Comparison of ENCODE assay signal across 22 mouse cellular contexts in genomic region chr9:63633334-63633733, GRCm38 (mm10). TPM values are rescaled to one million over a fixed set of nuclear protein-coding genes. Genes with fewer than 3 reads are reported as not detected.
A peak's percentile ranks its signal among the peaks of the same experiment; 100 is the strongest.
DNase-seq lines count a peak whose midpoint lies in the region; ATAC-seq and TF ChIP-seq lines count a peak whose summit lies in the region.
"Had no signal": no experiment of that assay in that cellular context is flagged by ENCODE, and none has a peak within 500 bp of the region (broad histone marks: within the 10 kb centered on the region; RNA-seq: fewer than 3 reads in every experiment).

No protein-coding gene starts in this region.

- peak overlapping the region; percentile 84 for H3K27ac ChIP-seq in layer of hippocampus, adult 2 months
- no peak overlapping the region for H3K27ac ChIP-seq in lung, postnatal 0 days (ENCODE audit: low read length)
- H3K27ac ChIP-seq: forebrain, embryonic 12.5 days; heart, embryonic 10.5 days had no signal

- H3K4me3 ChIP-seq in layer of hippocampus, adult 2 months = no peak overlapping the region
- H3K4me3 ChIP-seq in lung, postnatal 0 days (ENCODE audit: low read depth, low read length) = no peak overlapping the region
- H3K4me3 ChIP-seq: forebrain, embryonic 12.5 days; heart, embryonic 10.5 days; hindbrain, embryonic 12.5 days had no signal

- no peak for DNase-seq in layer of hippocampus, adult 2 months (ENCODE audit: low spot score in 2 of 2)
- DNase-seq in layer of hippocampus, postnatal 25 days (ENCODE audit: extremely low spot score in 1 of 2, low spot score in 1 of 2) = no peak
- DNase-seq in lung, postnatal 0 days (ENCODE audit: low spot score) = no peak
- DNase-seq in lung, postnatal 25 days (ENCODE audit: low spot score) = no peak
- DNase-seq in ZHBTc4 (ENCODE audit: low read depth, low spot score) = peak; percentile 47
- DNase-seq in right cerebral cortex, adult 18-20 months = no peak
- DNase-seq: adrenal gland, postnatal 14 days; cerebellum, adult 11-12 months; cerebellum, adult 9-10 months; cerebellum, postnatal 25 days; gastrocnemius, postnatal 10 days; heart, adult 18-20 months; heart, postnatal 10 days; heart, postnatal 4 days had no signal

- TF ChIP-seq CTCF in layer of hippocampus, adult 2 months (conservative IDR thresholded peaks at IDR 0.05) = no peak
- TF ChIP-seq CTCF in lung, postnatal 0 days (IDR thresholded peaks at IDR 0.05) = no peak

- no peak overlapping the region for H3K9ac ChIP-seq in lung, postnatal 0 days (replicated peaks; ENCODE audit: low read depth)
- H3K9ac ChIP-seq: hindbrain, embryonic 12.5 days had no signal

- no peaks in the 10 kb centered on the region for H3K9me3 ChIP-seq in lung, postnatal 0 days (ENCODE audit: low read length)
- H3K9me3 ChIP-seq: forebrain, embryonic 12.5 days; heart, embryonic 10.5 days; hindbrain, embryonic 12.5 days had no signal

- H3K4me1 ChIP-seq in lung, postnatal 0 days (ENCODE audit: insufficient read depth, low read depth, low read length) = no peaks in the 10 kb centered on the region
- H3K4me1 ChIP-seq: heart, embryonic 10.5 days had no signal

- H3K36me3 ChIP-seq in lung, postnatal 0 days (ENCODE audit: insufficient read depth, low read length) = peaks cover 8% of the 10 kb centered on the region; the same call in 1 of the 2 replicates

- peak; percentile 74 for ATAC-seq in lung, postnatal 0 days
- ATAC-seq: hindbrain, embryonic 16.5 days had no signal

- 46% methylated on average over 7 of the region's 7 CpGs for WGBS in lung, postnatal 0 days

- H3K27me3 ChIP-seq in lung, postnatal 0 days (replicated peaks; ENCODE audit: insufficient read depth, low read length) = no peaks in the 10 kb centered on the region
- H3K27me3 ChIP-seq: CH12.LX; forebrain, embryonic 12.5 days; hindbrain, embryonic 12.5 days had no signal

- TF ChIP-seq EP300 in lung, postnatal 0 days (IDR thresholded peaks at IDR 0.05) = no peak

- H3K4me2 ChIP-seq in lung, postnatal 0 days (replicated peaks; ENCODE audit: low read depth, low read length) = no peak overlapping the region
- H3K4me2 ChIP-seq: forebrain, embryonic 12.5 days; hindbrain, embryonic 12.5 days had no signal

RNA-seq across cellular contexts. Expression of gene Aagab, which starts 30.9 kb away (rescaled TPM):
- total RNA-seq in layer of hippocampus, adult 2 months (2021) = 10 to 100 TPM; 60.3 to 61.0 TPM
- 10 to 100 TPM; 55.6 to 60.3 TPM for total RNA-seq in layer of hippocampus, postnatal 25 days (2021)
- 17.0 and 20.5 TPM in 2 replicates for polyA plus RNA-seq in lung, postnatal 0 days (2015; fragmentation: Nextera tagmentation; extraction: Ambion mirVana)

RNA-seq across cellular contexts. Expression of gene Iqch, which starts 31.0 kb away (rescaled TPM):
- total RNA-seq in layer of hippocampus, adult 2 months (2021) = under 1 TPM in 1 of 2 experiments, not detected in 1; 0.10 TPM
- under 1 TPM; 0.12 to 0.25 TPM for total RNA-seq in layer of hippocampus, postnatal 25 days (2021)
- polyA plus RNA-seq in lung, postnatal 0 days (2015; fragmentation: Nextera tagmentation; extraction: Ambion mirVana) = 0.06 and 0.24 TPM in 2 replicates
- total RNA-seq: adrenal gland, adult 18-20 months; gastrocnemius, postnatal 10 days; gastrocnemius, postnatal 4 days; heart, adult 18-20 months; heart, postnatal 10 days; heart, postnatal 4 days had no signal
- polyA plus RNA-seq: forebrain, embryonic 12.5 days; heart, embryonic 10.5 days; heart, embryonic 14.5 days had no signal
